Mouse (Mus musculus): ENCODE results near the gene Aldh3a2.
"Not testable (repeated sequence)": the region's sequence is repeated elsewhere in the genome, so short reads cannot be mapped to it uniquely, and the experiment has no call there.

Aldh3a2 gene

DNA sequence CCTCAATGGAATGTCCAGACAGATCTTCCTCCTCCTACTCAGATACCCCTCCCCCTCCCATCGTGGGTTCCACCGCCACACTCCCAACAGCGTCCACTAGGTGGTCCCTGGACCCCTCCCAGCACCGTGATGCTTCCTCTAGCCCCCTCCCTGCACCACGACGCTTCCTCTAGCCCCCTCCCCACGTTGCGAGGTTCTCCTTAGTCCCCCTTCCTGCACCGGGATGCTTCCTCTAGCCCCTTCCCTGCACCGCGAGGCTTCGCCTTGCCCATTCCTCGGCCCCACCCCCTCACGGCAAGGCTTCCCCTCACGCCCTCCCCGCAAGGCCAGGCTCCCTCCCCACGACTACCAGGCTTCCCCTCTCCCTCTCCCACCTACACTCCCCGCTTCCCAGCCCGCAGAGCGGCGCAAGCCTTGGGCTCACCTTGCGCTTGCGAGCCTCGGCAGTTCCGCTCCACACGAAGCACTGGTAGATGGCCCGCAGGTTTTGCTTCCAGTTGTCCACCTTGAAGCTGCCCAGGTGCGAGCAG is 92.9 kb downstream of the Aldh3a2 start:
- DNase-seq (ENCODE audit: low spot score in 2 of 2) = peak in 1 of 2 experiments; percentile 41

- not testable (repeated sequence) for DNase-seq (ENCODE audit: low spot score in 2 of 2)
Observed at GRCm38 (mm10) chr11:61173477-61173876, 93.8 kb downstream of the Aldh3a2 start.
